Comparison of ENCODE assay signal across 9 mouse cellular contexts in the genomic region with DNA sequence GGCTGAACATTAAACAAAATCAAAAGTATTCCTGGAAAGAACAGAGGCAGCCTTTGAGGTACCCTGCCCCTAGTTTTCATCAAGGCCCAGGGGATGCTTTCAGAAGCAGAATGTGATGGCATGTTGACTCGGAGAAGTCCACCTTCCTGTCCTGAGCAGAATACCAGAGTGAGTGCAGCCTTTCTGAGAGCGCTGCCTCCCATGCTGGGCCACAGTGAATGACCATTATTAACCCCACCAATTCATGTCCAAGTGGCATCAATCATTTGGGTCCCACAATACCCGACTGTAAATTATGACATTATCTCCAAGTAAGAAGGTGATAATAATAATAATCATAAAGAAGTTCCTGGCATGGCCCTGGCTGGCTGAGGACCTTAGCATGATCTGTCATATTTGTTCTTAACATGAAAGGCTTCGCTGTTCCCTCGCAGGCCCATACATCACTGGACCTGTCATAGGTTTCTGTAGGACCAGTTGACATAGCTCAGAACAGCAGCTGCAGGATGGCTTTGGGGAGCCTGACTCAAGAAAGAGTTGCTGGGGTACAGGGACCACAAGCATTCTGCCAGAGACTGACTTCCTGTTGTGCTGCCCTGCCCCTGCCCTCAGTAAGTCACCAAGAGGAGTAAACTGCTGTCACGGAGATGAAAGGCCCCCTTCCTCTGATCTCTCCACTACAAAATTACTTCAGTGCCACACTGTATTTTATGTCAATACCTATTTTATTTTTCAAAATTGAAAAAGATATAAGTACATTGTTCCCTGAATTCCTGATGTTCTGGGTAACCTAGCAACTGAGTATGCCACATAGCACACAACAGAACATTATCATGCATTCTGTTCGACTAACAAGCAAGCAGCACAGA.
DNase-seq lines count a peak whose midpoint lies in the region; ATAC-seq and TF ChIP-seq lines count a peak whose summit lies in the region.
"Had no signal": no experiment of that assay in that cellular context is flagged by ENCODE, and none has a peak within 500 bp of the region (broad histone marks: within the 10 kb centered on the region; RNA-seq: fewer than 3 reads in every experiment).

No protein-coding gene starts in this region.

- 26% methylated on average over 7 of the region's 7 CpGs for WGBS in hindbrain, embryonic 14.5 days
- 14% methylated on average over 7 of the region's 7 CpGs for WGBS in neural tube, embryonic 12.5 days
- WGBS in intestine, postnatal 0 days: 63% methylated on average over 7 of the region's 7 CpGs

- H3K9me3 ChIP-seq in hindbrain, embryonic 14.5 days (ENCODE audit: control insufficient read depth, low read length): no peaks in the 10 kb centered on the region
- H3K9me3 ChIP-seq in neural tube, embryonic 12.5 days: no peaks in the 10 kb centered on the region
- H3K9me3 ChIP-seq in intestine, postnatal 0 days (ENCODE audit: control insufficient read depth): no peaks in the 10 kb centered on the region

- intact Hi-C loops in left cerebral cortex, postnatal 36 days (cut with DNase I): no loop called here

- ATAC-seq in hindbrain, embryonic 14.5 days (ENCODE audit: low FRiP score): peak; percentile 88
- ATAC-seq in neural tube, embryonic 12.5 days (ENCODE audit: low FRiP score, low read depth): peak; percentile 92
- no peak for ATAC-seq in intestine, postnatal 0 days
- ATAC-seq: activated CD4-positive, CD25-positive, alpha-beta regulatory T cell, adult 4 months had no signal

- H3K4me3 ChIP-seq in hindbrain, embryonic 14.5 days (replicated peaks; ENCODE audit: low read length): no peak overlapping the region
- H3K4me3 ChIP-seq in neural tube, embryonic 12.5 days: no peak overlapping the region
- H3K4me3 ChIP-seq in intestine, postnatal 0 days (ENCODE audit: low read depth, low read length): no peak overlapping the region
- H3K4me3 ChIP-seq: heart, adult 2 months had no signal

- no peaks in the 10 kb centered on the region for H3K36me3 ChIP-seq in hindbrain, embryonic 14.5 days (replicated peaks; ENCODE audit: control insufficient read depth, insufficient read depth)
- no peaks in the 10 kb centered on the region for H3K36me3 ChIP-seq in neural tube, embryonic 12.5 days
- H3K36me3 ChIP-seq in intestine, postnatal 0 days (ENCODE audit: control insufficient read depth, insufficient read depth): no peaks in the 10 kb centered on the region

- no peaks in the 10 kb centered on the region for H3K27me3 ChIP-seq in hindbrain, embryonic 14.5 days (ENCODE audit: control insufficient read depth, insufficient read depth, low read length)
- no peaks in the 10 kb centered on the region for H3K27me3 ChIP-seq in neural tube, embryonic 12.5 days (replicated peaks)
- H3K27me3 ChIP-seq in intestine, postnatal 0 days (replicated peaks; ENCODE audit: control insufficient read depth, insufficient read depth, low read length): no peaks in the 10 kb centered on the region

- peak; percentile 49 for DNase-seq in brain, adult 2 months (ENCODE audit: low read depth, low spot score)
- DNase-seq in embryo, embryonic 10.5 days (ENCODE audit: low spot score): peak; percentile 56
- DNase-seq in hindbrain, embryonic 14.5 days (ENCODE audit: low spot score): peak; percentile 44
- DNase-seq in heart, adult 8-10 months (ENCODE audit: low spot score): no peak
- no peak for DNase-seq in left cerebral cortex, postnatal 36 days (ENCODE audit: low spot score in 2 of 2)
- DNase-seq: heart, adult 2 months had no signal

- TF ChIP-seq CTCF in intestine, postnatal 0 days (IDR thresholded peaks at IDR 0.05; ENCODE audit: low read depth): no peak

- peak overlapping the region; percentile 17 for H3K27ac ChIP-seq in hindbrain, embryonic 14.5 days
- H3K27ac ChIP-seq in neural tube, embryonic 12.5 days: no peak overlapping the region
- H3K27ac ChIP-seq in intestine, postnatal 0 days (ENCODE audit: low read depth, low read length): no peak overlapping the region
- H3K27ac ChIP-seq: heart, adult 2 months had no signal

- no peak overlapping the region for H3K9ac ChIP-seq in hindbrain, embryonic 14.5 days
- no peak overlapping the region for H3K9ac ChIP-seq in neural tube, embryonic 12.5 days
- no peak overlapping the region for H3K9ac ChIP-seq in intestine, postnatal 0 days (ENCODE audit: low read depth, low read length)

- H3K4me2 ChIP-seq in hindbrain, embryonic 14.5 days (replicated peaks): no peak overlapping the region
- no peak overlapping the region for H3K4me2 ChIP-seq in neural tube, embryonic 12.5 days (replicated peaks)
- no peak overlapping the region for H3K4me2 ChIP-seq in intestine, postnatal 0 days (replicated peaks; ENCODE audit: low read depth)

- H3K4me1 ChIP-seq in hindbrain, embryonic 14.5 days (replicated peaks; ENCODE audit: control insufficient read depth, insufficient read depth, low read length): peaks cover 21% of the 10 kb centered on the region
- H3K4me1 ChIP-seq in neural tube, embryonic 12.5 days: peaks cover 25% of the 10 kb centered on the region
- no peaks in the 10 kb centered on the region for H3K4me1 ChIP-seq in intestine, postnatal 0 days (replicated peaks; ENCODE audit: control insufficient read depth, insufficient read depth, low read length)

Comparison
In these comparisons a context has a peak if more than half of its experiments do, and no peak if none do; other contexts are left out.
1. DNase-seq: peak in brain, adult 2 months (single experiment), embryo, embryonic 10.5 days (single experiment) and hindbrain, embryonic 14.5 days (single experiment); none in heart, adult 8-10 months (single experiment) and left cerebral cortex, postnatal 36 days (0 of 2).